Mouse (Mus musculus) ES-E14 (cell line): ENCODE measurements at regions not wholly inside any gene's neighbourhood (a gene's known extent, or its start where the extent isn't known, plus 50 kb on each side); places are given as distances from the start of the nearest gene placed in this dataset.

Experiments used
- DNase-seq: peaks from one replicate; pipeline ENCODE4 v3.0.0-alpha.2; 2013; ENCODE audit warnings: low read depth, low spot score
- H3K27ac ChIP-seq: 2 replicates; pipeline ENCODE4 v1.5.1; 2012; ENCODE audit warnings: low read depth, mild to moderate bottlenecking, low read length, moderate library complexity, mixed read lengths; ENCODE audit not compliant: poor library complexity, insufficient read depth, severe bottlenecking
- H3K36me3 ChIP-seq: 2 replicates; pipeline ENCODE4 v1.6.1; 2012; ENCODE audit warnings: mild to moderate bottlenecking, low read length, moderate library complexity, mixed read lengths; ENCODE audit not compliant: control insufficient read depth, poor library complexity, insufficient read depth, severe bottlenecking
- H3K4me1 ChIP-seq, 2 experiments: fragments of 150-350 bp in 1 of 2; sonication (generic) in 1 of 2; 2 replicates each; pipeline ENCODE4 v1.6.1; 2012; ENCODE audit warnings: low read length in 2 of 2, mild to moderate bottlenecking in 1 of 2, mixed read lengths in 1 of 2; ENCODE audit not compliant: control insufficient read depth in 2 of 2, insufficient read depth in 2 of 2, poor library complexity in 1 of 2
- H3K4me3 ChIP-seq, 2 experiments: fragments of 150-350 bp in 1 of 2; sonication (generic) in 1 of 2; 2 replicates each; pipeline ENCODE4 v1.5.1; 2012; ENCODE audit warnings: low read length in 2 of 2, low read depth in 1 of 2, mild to moderate bottlenecking in 1 of 2, mixed read lengths in 1 of 2; ENCODE audit not compliant: insufficient read depth in 1 of 2, poor library complexity in 1 of 2, severe bottlenecking in 1 of 2
- H3K9ac ChIP-seq: 2 replicates; pipeline ENCODE4 v1.6.1; 2012; ENCODE audit warnings: low read depth, mild to moderate bottlenecking, low read length, mixed read lengths; ENCODE audit not compliant: poor library complexity, insufficient read depth, severe bottlenecking
- H3K9me3 ChIP-seq: fragments of 150-350 bp; sonication (generic); 2 replicates; pipeline ENCODE4 v1.6.1; 2012; ENCODE audit warnings: low read depth, mild to moderate bottlenecking, low read length; ENCODE audit not compliant: control insufficient read depth, insufficient read depth
- CHD2 ChIP-seq: IDR thresholded peaks from 2 replicates; pipeline ENCODE4 v1.6.1; 2014; ENCODE audit warnings: mild to moderate bottlenecking, low read depth, low read length, inconsistent platforms
- HCFC1 ChIP-seq: IDR thresholded peaks from 2 replicates; pipeline ENCODE4 v1.6.1; 2012; ENCODE audit warnings: low read length, inconsistent platforms, borderline replicate concordance; ENCODE audit not compliant: insufficient read depth
- MAFK ChIP-seq: IDR thresholded peaks from 2 replicates; pipeline ENCODE4 v1.6.1; 2014; ENCODE audit warnings: mild to moderate bottlenecking, low read depth, low read length, inconsistent platforms; ENCODE audit not compliant: insufficient read depth
- ZC3H11A ChIP-seq: IDR thresholded peaks from 2 replicates; pipeline ENCODE4 v1.6.1; 2012; ENCODE audit warnings: low read depth, mild to moderate bottlenecking, inconsistent platforms, low read length, borderline replicate concordance
- ZNF384 ChIP-seq: IDR thresholded peaks from 2 replicates; pipeline ENCODE4 v1.6.1; 2012; ENCODE audit warnings: low read depth, low read length, inconsistent platforms
- in situ Hi-C, 2 experiments: fragments of 600-800 bp; cut with MboI; formaldehyde crosslinking; loops; one replicate each; pipeline ENCODE4 v1.15.1; 2025; ENCODE audit warnings: low sequenced_read_pairs in 2 of 2, inconsistent platforms in 1 of 2; ENCODE audit not compliant: unreplicated experiment in 2 of 2

DNA sequence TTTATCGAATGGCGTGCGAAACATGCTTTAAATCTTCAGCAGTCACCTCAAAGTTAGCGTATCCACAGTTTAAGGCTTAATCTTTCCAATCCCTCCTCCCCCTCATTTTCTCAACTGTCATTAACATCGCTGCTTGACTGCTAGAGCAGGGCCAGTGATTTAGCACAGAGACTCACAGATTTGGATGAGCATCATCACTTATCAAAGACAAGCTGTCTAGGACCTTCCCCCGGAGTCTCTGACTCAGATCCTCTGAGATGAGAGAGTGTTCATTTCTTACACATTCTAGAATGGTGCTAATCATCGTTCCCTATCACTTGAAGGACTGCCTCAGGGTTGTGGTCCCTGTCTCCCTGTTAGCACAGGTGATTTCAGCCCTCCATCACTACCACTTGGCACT lies 112.1 kb upstream of the Tmem132c start:
- Histone ChIP-seq H3K4me1 (no peaks in the 10 kb centered on the region), H3K36me3 (no peaks in the 10 kb centered on the region), H3K4me3 (no peak overlapping the region), H3K9ac (no peak overlapping the region), H3K9me3 (no peaks in the 10 kb centered on the region), H3K27ac (no peak overlapping the region)
- DNase-seq: no peak
- TF ChIP-seq HCFC1 (no peak), ZC3H11A (no peak), CHD2 (no peak), MAFK (no peak), ZNF384 (no peak)
- in situ Hi-C loops: no loop called here

DNA sequence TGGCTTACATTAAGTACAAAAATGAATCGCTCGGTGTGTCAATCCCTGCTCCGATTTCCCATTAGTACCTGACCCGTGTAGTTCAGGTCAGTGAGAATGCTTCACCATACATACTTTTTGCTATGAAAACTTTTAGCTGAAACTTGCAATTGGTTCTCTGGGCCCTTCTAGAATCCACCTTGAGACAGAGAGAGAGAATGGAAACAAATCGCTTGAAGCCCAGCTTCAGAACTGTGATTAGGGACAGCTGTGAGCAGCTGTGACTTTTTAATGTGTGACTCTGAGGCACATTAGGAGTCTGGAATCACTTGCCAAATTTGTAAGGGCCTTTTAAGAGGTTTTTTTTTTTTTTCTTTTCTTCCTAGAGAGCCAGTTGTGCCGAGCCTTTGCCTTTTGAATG lies 107.2 kb upstream of the Tmem132c start:
- in situ Hi-C loops: no loop called here
- DNase-seq: no peak
- TF ChIP-seq MAFK (no peak), ZNF384 (no peak)
- no peak overlapping the region for H3K4me3 ChIP-seq
- no peak overlapping the region for H3K9ac ChIP-seq
- no peaks in the 10 kb centered on the region for H3K36me3 ChIP-seq
- no peaks in the 10 kb centered on the region for H3K9me3 ChIP-seq
- no peaks in the 10 kb centered on the region for H3K4me1 ChIP-seq
- H3K27ac ChIP-seq: no peak overlapping the region

DNA sequence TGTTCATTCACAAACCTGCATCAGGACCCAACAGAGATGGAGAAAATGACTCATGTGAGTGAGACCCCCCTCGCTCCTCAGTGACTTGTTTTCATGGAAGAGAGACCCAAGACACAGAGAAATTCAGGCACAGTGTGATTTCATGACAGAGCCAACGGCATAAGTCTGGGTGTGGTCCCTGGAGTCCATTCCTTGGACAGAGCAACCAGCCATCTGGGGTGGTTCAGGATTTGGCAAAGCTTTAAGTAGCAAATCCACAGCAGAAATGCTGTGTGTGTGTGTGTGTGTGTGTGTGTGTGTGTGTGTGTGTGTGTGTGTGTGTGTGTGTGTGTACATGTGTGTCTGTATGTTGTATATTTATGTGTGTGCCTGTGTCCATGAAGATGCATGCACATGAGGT lies 101.0 kb upstream of the Tmem132c start:
- Histone ChIP-seq H3K9ac (no peak overlapping the region), H3K4me3 (no peak overlapping the region), H3K9me3 (no peaks in the 10 kb centered on the region), H3K27ac (no peak overlapping the region), H3K4me1 (no peaks in the 10 kb centered on the region), H3K36me3 (no peaks in the 10 kb centered on the region)
- DNase-seq: no peak
- in situ Hi-C loops: no loop called here
- TF ChIP-seq ZC3H11A (no peak), CHD2 (no peak), ZNF384 (no peak), HCFC1 (no peak), MAFK (no peak)

DNA sequence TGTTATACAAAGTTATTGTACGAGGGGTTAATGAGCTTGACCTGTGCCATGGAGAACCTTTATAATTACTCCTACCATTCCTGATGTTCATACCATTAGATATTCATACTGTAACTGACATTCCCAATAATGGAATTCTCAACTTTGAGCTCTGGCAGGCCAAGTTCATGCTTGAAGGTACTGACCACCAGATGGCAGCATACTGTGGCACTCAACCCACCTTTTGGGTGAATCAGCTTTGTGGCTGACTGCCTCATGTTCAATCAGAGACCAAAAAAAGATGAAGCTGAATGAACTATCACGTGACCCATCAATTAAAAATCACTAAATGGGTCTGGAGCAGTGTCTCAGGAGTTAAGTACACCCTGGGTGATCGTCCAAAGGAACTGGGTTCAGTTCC lies 81.3 kb upstream of the Tmem132c start:
- Histone ChIP-seq H3K9me3 (no peaks in the 10 kb centered on the region), H3K4me1 (no peaks in the 10 kb centered on the region), H3K36me3 (no peaks in the 10 kb centered on the region), H3K27ac (no peak overlapping the region), H3K9ac (no peak overlapping the region), H3K4me3 (no peak overlapping the region)
- in situ Hi-C loops: no loop called here
- TF ChIP-seq CHD2 (no peak), HCFC1 (no peak), ZC3H11A (no peak), ZNF384 (no peak), MAFK (no peak)
- peak; percentile 24 for DNase-seq

DNA sequence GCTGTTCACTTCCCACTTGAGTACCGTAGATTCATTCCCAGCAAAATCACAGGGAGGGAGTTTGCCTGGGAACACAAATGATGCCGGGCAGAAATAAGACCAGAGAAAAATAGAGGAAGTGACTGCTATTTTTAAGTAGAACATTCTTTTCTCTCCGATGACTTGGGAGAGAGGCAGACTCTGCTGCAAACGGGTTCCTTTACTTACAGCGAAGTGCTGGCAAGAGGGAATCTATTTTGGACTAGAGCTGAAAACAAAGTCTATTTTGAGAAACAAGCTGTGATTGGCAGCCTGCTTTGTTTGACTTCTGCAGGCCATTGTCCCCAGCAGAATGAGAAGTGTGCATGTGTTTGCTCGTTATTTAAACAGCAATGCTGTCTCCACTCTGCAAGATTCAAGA lies 78.2 kb upstream of the Tmem132c start:
- H3K4me3 ChIP-seq: no peak overlapping the region
- TF ChIP-seq HCFC1 (no peak), ZC3H11A (no peak), ZNF384 (no peak), MAFK (no peak), CHD2 (no peak)
- no peaks in the 10 kb centered on the region for H3K4me1 ChIP-seq
- in situ Hi-C loops: no loop called here
- H3K27ac ChIP-seq: no peak overlapping the region
- DNase-seq: no peak
- no peak overlapping the region for H3K9ac ChIP-seq
- H3K36me3 ChIP-seq: no peaks in the 10 kb centered on the region
- H3K9me3 ChIP-seq: no peaks in the 10 kb centered on the region
